Mouse (Mus musculus) liver, postnatal 0 days (tissue): ENCODE data around the gene Trim46. TPM values are rescaled to one million over a fixed set of nuclear protein-coding genes. Genes with fewer than 3 reads are reported as not detected.

ENCODE experiments used
- ATAC-seq: fragments of 200-750 bp; cut with Nextera tagmentation; 2 replicates; pipeline ENCODE4 v1.8.0; 2017; ENCODE audit warnings: mild to moderate bottlenecking, moderate library complexity
- DNase-seq: peaks from one replicate; pipeline ENCODE4 v3.0.0-alpha.2; 2016
- H3K27ac ChIP-seq: fragments of 300-500 bp; sonication (generic); 2 replicates; pipeline ENCODE4 v1.5.1; 2014; ENCODE audit warnings: antibody characterized with exemption, moderate library complexity, mild to moderate bottlenecking, low read depth
- H3K27me3 ChIP-seq: fragments of 300-500 bp; sonication (generic); 2 replicates; pipeline ENCODE4 v1.6.1; 2014; ENCODE audit warnings: low read length, control low read depth, mixed read lengths; ENCODE audit not compliant: insufficient read depth
- H3K36me3 ChIP-seq: fragments of 300-500 bp; sonication (generic); replicated peaks from 2 replicates; pipeline ENCODE4 v1.6.1; 2014; ENCODE audit warnings: mild to moderate bottlenecking, control low read depth, low read length, moderate library complexity, mixed read lengths; ENCODE audit not compliant: insufficient read depth
- H3K4me1 ChIP-seq: fragments of 300-500 bp; sonication (generic); 2 replicates; pipeline ENCODE4 v1.6.1; 2014; ENCODE audit warnings: antibody characterized with exemption, mild to moderate bottlenecking, control low read depth; ENCODE audit not compliant: insufficient read depth
- H3K4me2 ChIP-seq: fragments of 300-500 bp; sonication (generic); 2 replicates; pipeline ENCODE4 v1.6.1; 2014; ENCODE audit warnings: low read depth, mild to moderate bottlenecking, low read length, moderate library complexity, mixed read lengths
- H3K4me3 ChIP-seq: fragments of 300-500 bp; sonication (generic); 2 replicates; pipeline ENCODE4 v1.5.1; 2014; ENCODE audit warnings: low read depth, low read length
- H3K9ac ChIP-seq: fragments of 300-500 bp; sonication (generic); replicated peaks from 2 replicates; pipeline ENCODE4 v1.6.1; 2014; ENCODE audit warnings: mild to moderate bottlenecking, moderate library complexity
- H3K9me3 ChIP-seq: fragments of 300-500 bp; sonication (generic); 2 replicates; pipeline ENCODE4 v1.6.1; 2016; ENCODE audit warnings: mild to moderate bottlenecking, control low read depth, low read length, mixed read lengths
- CTCF ChIP-seq: sonication (generic); IDR thresholded peaks from 2 replicates; pipeline ENCODE4 v1.5.1; 2016; ENCODE audit warnings: antibody characterized with exemption, low read depth
- EP300 ChIP-seq: IDR thresholded peaks from 2 replicates; pipeline ENCODE4 v1.6.1; 2016; ENCODE audit warnings: antibody characterized with exemption, low read depth, mild to moderate bottlenecking
- WGBS: fragments of 180-500 bp; shearing (Covaris S2); extraction: QIAGEN DNeasy Blood & Tissue Kit; methylation state at CpG from one replicate; pipeline ENCODE4 v1.1.7; 2014; ENCODE audit not compliant: insufficient replicate concordance; 5-methylcytosine and 5-hydroxymethylcytosine counted together
- polyA plus RNA-seq: library from polyadenylated mRNA; unstranded; fragments of >200 nt; fragmentation: Nextera tagmentation; extraction: Ambion mirVana; gene quantifications from 2 replicates; pipeline ENCODE4 v1.2.1, GENCODE M21; 2015

Trim46 gene
- polyA plus RNA-seq, 1 experiment from 2014 or later = 0.21 TPM

GRCm38 (mm10) chr3:89233562-89234110 lies 12.5 kb downstream of the Trim46 start:
- Histone ChIP-seq H3K4me3 (no peak overlapping the region), H3K4me2 (no peak overlapping the region), H3K9me3 (no peaks in the 10 kb centered on the region), H3K36me3 (no peaks in the 10 kb centered on the region), H3K27me3 (peaks cover 16% of the 10 kb centered on the region), H3K9ac (no peak overlapping the region; the same call in 1 of the 2 replicates), H3K4me1 (peaks cover 6% of the 10 kb centered on the region; the same call in 1 of the 2 replicates), H3K27ac (no peak overlapping the region)
- 34% methylated on average over 14 of the region's 14 CpGs for WGBS
- TF ChIP-seq CTCF (0 out of 2 replicates have a peak, but pooled peaks have one; percentile 11), EP300 (no peak)
- DNase-seq (no peak), ATAC-seq (peak; percentile 19; the same call in 1 of the 2 replicates)

GRCm38 (mm10) chr3:89232614-89233013 lies 13.5 kb downstream of the Trim46 start:
- Histone ChIP-seq H3K4me1 (peaks cover 9% of the 10 kb centered on the region), H3K9me3 (no peaks in the 10 kb centered on the region), H3K36me3 (no peaks in the 10 kb centered on the region), H3K4me3 (no peak overlapping the region), H3K4me2 (no peak overlapping the region), H3K27me3 (peaks cover 20% of the 10 kb centered on the region), H3K27ac (no peak overlapping the region), H3K9ac (no peak overlapping the region)
- 61% methylated on average over 6 of the region's 6 CpGs for WGBS
- ATAC-seq = no peak
- no peak for DNase-seq
- TF ChIP-seq EP300 = no peak
- no peak for TF ChIP-seq CTCF

- H3K36me3 ChIP-seq = no peaks in the 10 kb centered on the region
- H3K27ac ChIP-seq = no peak overlapping the region
- no peak for ATAC-seq
- peaks cover 15% of the 10 kb centered on the region for H3K4me1 ChIP-seq
- no peak overlapping the region for H3K4me2 ChIP-seq
- 76% methylated on average over 16 of the region's 16 CpGs for WGBS
- TF ChIP-seq CTCF (no peak), EP300 (no peak)
- H3K9me3 ChIP-seq = no peaks in the 10 kb centered on the region
- H3K27me3 ChIP-seq = peaks cover 28% of the 10 kb centered on the region
- DNase-seq = no peak
- no peak overlapping the region for H3K9ac ChIP-seq
- H3K4me3 ChIP-seq = no peak overlapping the region
Observed at GRCm38 (mm10) chr3:89231772-89232275, 14.3 kb downstream of the Trim46 start.

- H3K4me3 ChIP-seq = no peak overlapping the region
- H3K4me2 ChIP-seq = no peak overlapping the region
- peaks cover 32% of the 10 kb centered on the region for H3K27me3 ChIP-seq
- H3K9ac ChIP-seq = no peak overlapping the region
- H3K36me3 ChIP-seq = no peaks in the 10 kb centered on the region
- WGBS = 32% methylated on average over 7 of the region's 7 CpGs
- ATAC-seq (no peak), DNase-seq (no peak)
- no peak for TF ChIP-seq CTCF
- TF ChIP-seq EP300 = no peak
- H3K27ac ChIP-seq = no peak overlapping the region
- H3K4me1 ChIP-seq = peaks cover 16% of the 10 kb centered on the region
- H3K9me3 ChIP-seq = no peaks in the 10 kb centered on the region
Observed at GRCm38 (mm10) chr3:89231345-89231744, 14.8 kb downstream of the Trim46 start.

- no peak for TF ChIP-seq CTCF
- TF ChIP-seq EP300 = no peak
- no peak for DNase-seq
- no peak overlapping the region for H3K9ac ChIP-seq
- H3K36me3 ChIP-seq = no peaks in the 10 kb centered on the region
- ATAC-seq = no peak
- peaks cover 39% of the 10 kb centered on the region for H3K27me3 ChIP-seq
- peaks cover 16% of the 10 kb centered on the region for H3K4me1 ChIP-seq
- H3K27ac ChIP-seq = no peak overlapping the region
- WGBS = 53% methylated on average over 2 of the region's 2 CpGs
- H3K4me3 ChIP-seq = no peak overlapping the region
- no peaks in the 10 kb centered on the region for H3K9me3 ChIP-seq
- no peak overlapping the region for H3K4me2 ChIP-seq
Observed at GRCm38 (mm10) chr3:89230561-89230960, 15.5 kb downstream of the Trim46 start.

GRCm38 (mm10) chr3:89229276-89229675 lies 16.8 kb downstream of the Trim46 start:
- no peak overlapping the region for H3K4me2 ChIP-seq
- H3K36me3 ChIP-seq = no peaks in the 10 kb centered on the region
- no peak for ATAC-seq
- no peak overlapping the region for H3K9ac ChIP-seq
- H3K27ac ChIP-seq = no peak overlapping the region
- peaks cover 16% of the 10 kb centered on the region for H3K4me1 ChIP-seq
- no peak for DNase-seq
- TF ChIP-seq CTCF (no peak), EP300 (no peak)
- H3K27me3 ChIP-seq = peaks cover 48% of the 10 kb centered on the region
- H3K4me3 ChIP-seq = no peak overlapping the region
- WGBS = 70% methylated on average over 4 of the region's 4 CpGs
- H3K9me3 ChIP-seq = no peaks in the 10 kb centered on the region
